Mouse (Mus musculus) heart, postnatal 36 days (tissue): ENCODE measurements at regions not wholly inside any gene's neighbourhood (a gene's known extent, or its start where the extent isn't known, plus 50 kb on each side); places are given as distances from the start of the nearest gene placed in this dataset.

Source experiments
- DNase-seq, 2 experiments: peaks; one replicate each; pipeline ENCODE4 v3.0.0; 2021 to 2022
- intact Hi-C: fragments of 180-260 bp; cut with DNase I; formaldehyde crosslinking; loops from one replicate; pipeline ENCODE4 v1.15.1; 2025

GRCm38 (mm10) chr11:19455391-19456290, 436.9 kb upstream of the Meis1 start:
- no peak for DNase-seq
- intact Hi-C loops: no loop called here

DNA sequence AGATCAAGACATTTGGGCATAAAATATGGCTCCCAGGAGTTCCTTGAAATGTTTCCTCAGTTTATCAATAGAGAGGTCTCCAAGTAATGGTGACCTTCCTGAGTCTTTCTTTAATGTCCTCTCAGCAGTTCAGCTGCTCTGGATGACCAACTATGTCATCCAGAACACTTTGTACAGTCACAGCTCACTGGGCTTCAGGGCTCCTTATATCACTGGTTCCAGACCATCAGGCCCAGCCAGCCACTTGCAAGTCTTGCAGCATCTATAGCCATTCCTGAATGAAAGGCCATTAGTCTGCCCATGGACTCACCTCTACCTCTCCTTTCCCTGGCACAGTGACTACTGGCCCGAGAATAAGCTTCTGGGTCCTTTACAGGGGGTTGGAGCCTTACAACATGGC, 437.8 kb upstream of the Meis1 start:
- DNase-seq: no peak
- intact Hi-C loops: no loop called here

DNA sequence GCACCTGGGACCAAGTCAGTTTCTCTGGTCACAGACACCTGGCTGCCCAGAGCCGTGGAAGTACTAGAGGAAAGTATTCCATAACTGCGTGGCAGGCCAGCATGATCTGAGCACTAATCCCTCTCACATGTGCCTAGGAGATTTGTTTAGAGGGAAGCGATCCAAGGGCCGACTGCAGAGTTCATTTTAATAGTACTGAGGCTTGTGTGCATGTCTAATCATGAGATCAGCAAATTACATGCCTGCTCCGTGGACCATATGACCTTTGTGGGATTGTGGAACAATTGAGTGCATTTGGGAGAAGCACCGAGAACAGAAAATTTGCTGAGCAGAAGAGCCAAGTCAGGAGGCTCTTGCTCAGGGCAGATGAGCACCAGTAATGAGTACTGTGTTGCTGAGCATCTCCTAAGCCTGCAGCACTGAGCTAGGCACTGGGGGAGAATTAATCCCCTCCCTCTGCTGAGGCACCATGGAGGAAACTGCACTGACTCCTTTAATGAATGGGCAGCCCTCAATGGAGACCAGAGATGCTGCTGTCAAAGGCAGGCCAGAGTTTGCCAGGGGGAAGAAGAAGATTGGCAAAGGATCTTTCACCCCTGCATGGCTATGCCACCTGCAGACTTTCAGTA, 445.1 kb upstream of the Meis1 start:
- no peak for DNase-seq
- intact Hi-C loops: loop anchor here (5.0 kb wide), 1 partner anchor 1082 kb away; no protein-coding TSS in a partner anchor

GRCm38 (mm10) chr11:19468373-19468772, 449.6 kb upstream of the Meis1 start:
- intact Hi-C loops: no loop called here
- no peak for DNase-seq

DNA sequence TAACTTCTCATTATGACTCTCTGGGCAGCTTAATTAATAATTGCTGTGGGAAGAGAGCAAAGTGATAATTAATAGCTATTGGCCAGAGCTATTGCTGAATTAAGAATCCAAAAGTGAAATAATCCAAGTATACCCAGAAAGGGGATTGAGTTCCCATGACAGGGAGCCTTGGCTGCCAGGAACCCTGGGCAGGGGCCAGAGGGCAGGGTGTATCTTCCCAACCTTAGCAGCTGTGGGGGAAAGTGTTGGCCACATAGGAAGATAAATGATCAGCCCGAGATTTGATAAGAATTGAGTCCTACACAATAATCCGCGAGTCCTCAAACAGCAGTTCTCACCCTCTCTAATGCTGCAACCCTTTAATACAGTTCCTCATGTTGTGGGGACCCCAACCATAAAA, 450.0 kb upstream of the Meis1 start:
- intact Hi-C loops: no loop called here
- DNase-seq: no peak

DNA sequence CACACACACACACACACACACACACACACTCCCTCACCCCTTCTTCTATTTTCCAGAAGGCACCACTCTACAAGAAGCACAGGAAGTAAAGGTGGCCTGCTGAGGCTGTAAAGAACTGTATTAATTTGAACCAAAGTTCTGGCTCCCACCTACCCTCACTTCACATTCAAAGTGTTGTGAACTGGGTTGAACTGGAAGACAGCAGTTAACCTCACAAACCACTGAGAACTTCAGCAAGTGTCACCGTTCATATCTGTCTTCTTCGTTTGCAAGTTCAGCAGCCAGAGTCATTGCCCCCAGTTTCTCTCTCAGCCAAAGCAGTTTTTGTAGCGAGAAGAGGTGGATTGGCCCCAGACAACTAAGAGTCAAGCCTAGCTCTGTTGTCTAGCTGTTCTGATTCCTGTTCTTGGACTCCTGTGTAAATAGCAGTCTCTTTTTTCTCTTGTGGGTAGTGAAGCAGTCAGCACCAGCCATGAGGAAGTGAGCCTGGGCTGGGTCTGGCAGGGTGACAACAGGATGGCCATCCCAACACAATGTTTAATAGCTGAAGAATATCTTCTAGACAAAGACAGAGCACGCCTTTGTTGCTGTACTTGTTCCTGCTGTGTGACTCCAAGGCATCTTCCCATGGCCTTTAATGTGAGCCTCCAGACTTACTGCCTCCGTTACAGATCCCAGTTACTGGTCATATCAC, 452.0 kb upstream of the Meis1 start:
- intact Hi-C loops: no loop called here

DNA sequence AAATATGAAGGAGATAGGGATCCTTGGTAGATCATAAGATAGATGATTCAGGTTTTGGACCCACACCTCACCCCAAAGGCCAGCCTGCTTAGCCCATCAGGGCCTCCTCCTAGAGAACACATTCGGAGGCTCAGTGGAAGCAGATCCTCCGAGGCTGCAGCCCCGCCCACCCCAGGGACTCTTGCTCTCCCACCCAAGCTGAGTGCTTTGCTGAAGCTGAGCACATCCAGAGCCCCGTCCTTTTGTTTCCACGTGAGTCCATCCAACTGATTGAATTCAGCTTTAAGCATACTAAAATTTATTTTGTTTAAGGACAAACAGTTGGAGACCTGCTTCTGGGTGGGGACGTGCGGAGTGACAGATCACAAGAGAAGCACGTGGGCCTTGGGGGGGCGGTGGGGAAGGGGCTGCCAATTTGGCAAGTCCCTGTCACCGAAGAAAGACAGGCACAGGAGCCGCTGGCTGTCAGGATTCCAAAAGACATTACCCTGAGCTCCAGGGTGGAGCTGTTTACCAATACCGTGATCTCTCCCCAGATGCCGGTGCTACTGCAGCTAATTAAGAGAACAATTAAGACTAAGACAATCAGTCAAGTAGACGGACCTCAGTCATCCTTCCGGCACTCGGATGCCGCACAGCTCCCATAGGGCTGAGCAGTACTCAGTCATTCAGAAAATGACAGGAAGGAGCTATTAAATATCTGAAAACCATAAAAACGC, 448.9 kb upstream of the Spred2 start:
- DNase-seq: no peak
- intact Hi-C loops: no loop called here

More for the DNA sequence above, 452.0 kb upstream of the Meis1 start:
- DNase-seq: no peak

DNA sequence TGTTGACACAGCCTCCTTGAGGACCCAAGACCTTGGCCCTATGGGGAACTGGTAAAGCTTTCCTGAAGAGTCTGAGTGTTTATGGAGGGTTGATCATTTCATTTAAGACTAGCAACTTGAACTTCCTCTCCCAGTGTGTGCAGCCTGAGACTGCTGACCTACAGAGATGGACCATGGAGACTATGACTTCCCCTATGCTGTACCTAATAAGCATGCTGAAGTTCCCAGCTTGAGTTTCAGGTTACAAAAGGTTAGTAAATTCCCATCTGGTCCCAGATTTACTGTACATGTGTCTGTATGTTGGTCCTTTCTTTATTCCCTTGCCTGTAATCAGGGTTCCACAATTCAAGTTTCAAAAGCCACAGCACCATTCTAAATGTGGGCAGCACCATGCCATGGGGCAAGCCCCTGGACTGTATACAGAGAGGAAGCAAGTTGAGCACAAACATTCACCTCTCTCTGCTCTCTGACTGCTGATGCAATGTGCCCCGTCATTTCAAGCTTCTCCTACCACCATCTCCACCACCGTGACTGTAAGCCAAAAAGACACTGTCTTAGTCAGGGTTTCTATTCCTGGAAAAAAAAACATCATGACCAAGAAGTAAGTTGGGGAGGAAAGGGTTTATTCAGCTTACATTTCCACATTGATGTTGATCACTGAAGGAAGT, 431.0 kb upstream of the Spred2 start:
- intact Hi-C loops: no loop called here
- no peak for DNase-seq

GRCm38 (mm10) chr11:19521721-19522120, 402.5 kb upstream of the Spred2 start:
- intact Hi-C loops: no loop called here
- DNase-seq: no peak

GRCm38 (mm10) chr11:19523853-19524487, 400.2 kb upstream of the Spred2 start:
- intact Hi-C loops: no loop called here
- DNase-seq: no peak

GRCm38 (mm10) chr11:19529126-19529525, 395.0 kb upstream of the Spred2 start:
- intact Hi-C loops: no loop called here
- DNase-seq: no peak

GRCm38 (mm10) chr11:19530652-19531051, 393.5 kb upstream of the Spred2 start:
- intact Hi-C loops: no loop called here
- no peak for DNase-seq

DNA sequence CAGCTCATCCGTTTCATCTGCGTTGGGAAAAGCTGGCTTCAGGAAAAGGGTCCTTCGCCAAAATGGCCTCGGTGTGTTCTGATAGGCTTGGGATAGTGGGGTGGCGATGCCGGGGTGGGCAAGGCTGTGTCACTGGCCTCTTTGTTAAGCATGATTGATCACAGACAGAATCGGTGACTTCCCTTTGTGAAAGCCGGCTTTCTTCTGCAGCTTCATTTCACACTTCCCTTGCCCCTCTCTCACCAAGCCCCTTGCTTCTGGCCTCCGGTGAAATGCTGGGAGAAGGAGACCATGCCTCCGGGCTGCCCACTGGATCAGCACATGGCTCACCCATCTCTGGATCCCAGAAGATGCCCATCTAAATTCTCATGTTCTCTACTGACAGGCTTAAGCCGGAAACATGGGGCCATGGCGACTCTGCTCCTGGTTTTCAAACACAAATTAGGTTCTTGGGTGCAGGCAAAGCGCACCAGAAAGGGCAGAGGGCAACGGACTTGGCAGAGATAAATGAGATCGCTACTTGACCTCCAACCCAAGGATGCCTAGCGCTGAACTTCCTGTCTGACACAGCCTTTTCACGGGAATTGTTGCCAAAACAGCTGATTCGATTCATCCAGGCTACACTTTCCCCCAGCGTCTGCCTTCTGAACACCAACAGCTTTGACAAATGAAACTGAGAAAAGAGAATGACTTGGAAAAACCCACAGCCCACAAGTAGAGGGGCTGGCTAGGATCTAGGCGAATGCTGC, 392.7 kb upstream of the Spred2 start:
- DNase-seq: no peak
- intact Hi-C loops: no loop called here

DNA sequence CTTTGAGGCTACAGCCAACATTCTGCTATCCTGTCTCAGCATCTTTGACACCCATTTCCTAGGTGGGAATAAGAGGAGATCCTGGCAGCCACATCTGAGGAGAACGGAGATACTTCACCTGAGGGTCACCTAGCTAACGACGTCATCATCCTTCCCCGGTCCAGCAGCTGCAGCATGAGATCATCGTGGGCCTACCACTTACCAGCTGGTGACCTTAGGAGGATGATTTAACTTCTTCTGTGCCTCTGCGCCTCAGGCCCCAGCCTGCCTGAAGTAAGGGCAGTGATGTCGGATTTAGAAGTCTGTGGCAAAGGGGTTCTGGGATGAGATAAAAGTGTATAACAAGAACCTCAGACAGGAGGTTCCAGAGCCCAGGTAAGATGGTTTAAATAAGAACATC, 391.3 kb upstream of the Spred2 start:
- DNase-seq: no peak
- intact Hi-C loops: no loop called here

GRCm38 (mm10) chr11:19533701-19534100, 390.5 kb upstream of the Spred2 start:
- DNase-seq: no peak
- intact Hi-C loops: no loop called here

GRCm38 (mm10) chr11:19535215-19535614, 389.0 kb upstream of the Spred2 start:
- no peak for DNase-seq
- intact Hi-C loops: no loop called here

DNA sequence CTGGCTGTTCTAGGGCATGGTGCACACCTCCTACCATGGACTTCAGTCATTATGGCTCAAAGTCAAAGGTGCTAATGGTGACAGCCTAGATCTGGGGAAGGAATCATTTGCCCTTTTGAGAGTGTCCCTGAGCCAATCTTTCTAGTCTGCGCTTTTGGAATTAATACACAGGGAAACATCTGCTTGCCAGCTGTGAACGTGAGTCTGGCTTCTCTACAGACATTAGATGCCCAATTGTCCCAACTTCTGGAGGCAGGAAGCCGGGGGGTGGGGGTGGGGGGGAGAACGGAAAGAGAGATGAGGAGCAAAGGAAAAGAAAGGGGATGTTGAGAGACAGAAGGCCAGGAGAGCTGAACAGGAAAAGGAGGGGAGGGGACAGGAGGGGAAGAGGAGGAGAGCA, 377.9 kb upstream of the Spred2 start:
- intact Hi-C loops: no loop called here
- DNase-seq: no peak

DNA sequence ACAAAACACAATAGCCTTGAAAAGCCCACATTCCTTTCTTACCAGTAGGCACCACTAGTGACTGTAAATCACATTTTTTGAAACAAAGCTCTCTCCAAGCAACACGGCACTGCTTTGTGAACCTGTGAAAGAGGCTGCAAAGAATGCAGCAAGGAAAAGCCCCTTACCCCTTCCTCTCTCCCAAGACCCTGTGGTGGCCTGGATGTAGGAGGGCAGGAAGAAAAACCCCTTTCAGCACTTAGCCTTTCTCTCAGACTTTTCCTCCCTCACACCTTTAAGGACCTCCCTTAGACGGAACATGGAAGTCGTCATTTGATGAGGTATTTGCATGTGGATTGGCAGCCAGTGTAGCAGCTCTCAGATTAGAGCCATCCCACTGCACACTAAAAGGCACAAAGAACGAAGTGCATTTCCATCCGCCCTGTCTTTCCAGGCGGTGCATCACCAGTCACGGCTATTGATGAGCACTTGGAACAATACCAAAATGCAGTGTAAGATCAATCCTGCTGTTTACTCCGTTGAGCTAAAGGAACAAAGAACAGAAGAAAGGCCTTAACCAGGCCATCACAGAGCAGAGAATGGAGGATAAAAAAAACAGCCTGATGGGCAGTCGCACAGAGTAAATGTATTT, 369.7 kb upstream of the Spred2 start:
- no peak for DNase-seq
- intact Hi-C loops: no loop called here
